Mouse (Mus musculus) heart, adult 2 months (tissue): ENCODE measurements around the gene Gfpt2.

Experiments
- CTCF ChIP-seq: fragments of 200-600 bp; IDR thresholded peaks from 2 replicates; pipeline ENCODE4 v1.8.1; 2022; ENCODE audit warnings: antibody characterized with exemption, mild to moderate bottlenecking, moderate library complexity
- POLR2A ChIP-seq: fragments of 200-500 bp; IDR thresholded peaks from 2 replicates; pipeline ENCODE4 v1.6.1; 2011; ENCODE audit warnings: mild to moderate bottlenecking, low read depth, low read length, control low read depth; ENCODE audit not compliant: insufficient read depth

GRCm38 (mm10) chr11:49855144-49855543 lies 61.2 kb downstream of the Gfpt2 start:
- no peak for TF ChIP-seq CTCF
- no peak for TF ChIP-seq POLR2A
